Mouse (Mus musculus) spleen, adult 2 months (tissue): ENCODE data around the gene Zmiz1.

Experiments used
- CTCF ChIP-seq: fragments of 200-500 bp; IDR thresholded peaks from 2 replicates; pipeline ENCODE4 v1.5.1; 2011; ENCODE audit warnings: mild to moderate bottlenecking, inconsistent platforms; ENCODE audit not compliant: insufficient read depth, insufficient read length, insufficient replicate concordance; ENCODE audit errors: extremely low read depth
- POLR2A ChIP-seq: fragments of 200-500 bp; IDR thresholded peaks from 2 replicates; pipeline ENCODE4 v1.6.1; 2011; ENCODE audit warnings: low read depth, low read length, inconsistent platforms

DNA sequence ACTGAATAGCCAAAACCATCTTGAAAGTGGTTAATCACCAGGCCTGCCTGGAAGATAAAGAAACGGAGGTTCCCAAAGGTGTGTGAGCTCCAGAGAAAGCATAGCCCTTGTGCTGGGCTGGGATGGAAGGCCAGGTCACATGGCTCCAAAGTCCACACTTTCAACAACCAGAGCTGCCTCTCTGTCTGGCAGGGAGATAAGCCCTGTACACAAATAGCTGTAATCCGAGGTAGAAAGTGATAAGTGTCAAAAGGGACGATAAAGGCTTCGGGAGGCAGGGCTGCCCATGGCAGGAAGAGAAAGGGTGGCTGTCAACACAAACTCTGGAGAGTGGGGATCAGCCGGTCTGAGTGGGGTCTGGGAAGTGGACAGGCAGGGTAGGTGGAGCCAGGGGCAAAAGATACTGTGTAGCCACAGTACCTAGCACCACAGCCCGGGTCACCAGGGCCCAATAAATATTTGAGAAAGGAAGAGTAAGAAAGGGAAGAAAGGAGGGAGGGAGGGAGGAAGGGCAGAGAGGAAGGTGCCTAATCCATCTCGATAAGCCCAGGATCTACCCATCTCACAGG, 7.8 kb upstream of the Zmiz1 start:
- TF ChIP-seq CTCF (no peak), POLR2A (no peak)
